Mouse (Mus musculus) spleen, adult 2 months (tissue): ENCODE measurements around the gene Ptgfrn.

Experiments
- CTCF ChIP-seq: fragments of 200-500 bp; IDR thresholded peaks from 2 replicates; pipeline ENCODE4 v1.5.1; 2011; ENCODE audit warnings: mild to moderate bottlenecking, inconsistent platforms; ENCODE audit not compliant: insufficient read depth, insufficient read length, insufficient replicate concordance; ENCODE audit errors: extremely low read depth
- POLR2A ChIP-seq: fragments of 200-500 bp; IDR thresholded peaks from 2 replicates; pipeline ENCODE4 v1.6.1; 2011; ENCODE audit warnings: low read depth, low read length, inconsistent platforms

DNA sequence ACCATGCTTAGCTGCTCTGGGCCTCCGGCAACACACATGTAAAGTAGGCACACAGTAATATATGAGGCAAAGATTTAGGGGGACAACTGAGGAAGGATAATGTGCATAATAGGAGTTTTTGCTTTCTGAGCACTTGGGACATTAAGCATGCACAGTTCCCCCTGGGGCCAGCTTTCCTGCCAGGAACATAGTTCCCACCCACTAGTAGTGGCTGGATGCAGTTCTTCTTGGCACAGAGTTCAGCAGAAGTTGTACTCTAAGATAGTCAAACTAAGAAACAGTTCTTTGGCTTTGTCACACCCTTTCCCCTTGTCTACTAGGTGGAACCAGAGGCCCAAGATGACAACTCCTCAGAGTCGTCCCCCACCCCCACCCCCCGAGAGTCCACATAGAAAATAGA lies 12.4 kb upstream of the Ptgfrn start:
- TF ChIP-seq POLR2A (no peak), CTCF (no peak)
